Mouse (Mus musculus) erythroblast, embryonic 14.5 days (primary cell): Measurements from ENCODE around the gene Rprd1b. TPM values are rescaled to one million over a fixed set of nuclear protein-coding genes. Genes with fewer than 3 reads are reported as not detected.
"Not testable (repeated sequence)": the region's sequence is repeated elsewhere in the genome, so short reads cannot be mapped to it uniquely, and the experiment has no call there.

Source experiments
- H3K27me3 ChIP-seq: 2 replicates; pipeline ENCODE4 v1.6.1; 2012; ENCODE audit warnings: inconsistent platforms; ENCODE audit not compliant: control insufficient read depth
- H3K36me3 ChIP-seq: 2 replicates; pipeline ENCODE4 v1.6.1; 2012; ENCODE audit warnings: mild to moderate bottlenecking, inconsistent platforms; ENCODE audit not compliant: control insufficient read depth
- H3K4me1 ChIP-seq: 2 replicates; pipeline ENCODE4 v1.6.1; 2012; ENCODE audit warnings: inconsistent platforms; ENCODE audit not compliant: control insufficient read depth
- H3K4me3 ChIP-seq: replicated peaks from 2 replicates; pipeline ENCODE3; 2012; ENCODE audit warnings: moderate library complexity, mild to moderate bottlenecking, inconsistent platforms
- H3K9me3 ChIP-seq: 2 replicates; pipeline ENCODE4 v1.6.1; 2012; ENCODE audit warnings: low read length, inconsistent platforms, mixed read lengths; ENCODE audit not compliant: control insufficient read depth
- GATA1 ChIP-seq: IDR thresholded peaks from 2 replicates; pipeline ENCODE4 v1.6.1; 2012; ENCODE audit warnings: low read length, inconsistent platforms, mixed read lengths
- TAL1 ChIP-seq: IDR thresholded peaks from 3 replicates; pipeline ENCODE4 v1.6.1; 2012; ENCODE audit warnings: low read length, inconsistent platforms, mixed read lengths
- polyA plus RNA-seq: library from polyadenylated mRNA; stranded (reverse); fragments of >175 nt; gene quantifications from 2 replicates; pipeline ENCODE4 v1.2.3, GENCODE M21; 2012

The Rprd1b gene
- polyA plus RNA-seq, 1 experiment, result 2.3 TPM

DNA sequence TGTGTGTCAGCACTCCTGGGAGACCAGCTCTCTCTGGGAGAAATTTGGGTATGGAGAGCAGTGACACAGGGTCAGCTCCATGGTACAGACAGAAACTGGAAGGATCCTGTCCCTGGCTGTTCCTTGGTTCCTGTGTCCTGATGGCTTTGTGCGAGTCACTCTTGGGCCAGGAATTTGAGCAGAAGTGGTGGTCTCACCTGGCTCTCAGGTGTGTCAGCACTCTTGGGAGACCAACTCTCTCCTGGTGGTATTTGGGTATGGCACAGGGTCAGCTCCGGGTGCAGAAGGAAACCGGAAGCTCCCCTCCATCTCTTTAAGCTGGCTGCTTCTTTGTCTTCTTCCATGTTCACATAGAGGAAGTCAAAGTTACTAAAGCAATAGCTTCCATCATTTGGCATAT, 26.3 kb downstream of the Rprd1b start:
- no peaks in the 10 kb centered on the region for H3K27me3 ChIP-seq
- TF ChIP-seq GATA1 (no peak), TAL1 (no peak)
- H3K9me3 ChIP-seq, result no peaks in the 10 kb centered on the region
- H3K4me1 ChIP-seq, result no peaks in the 10 kb centered on the region; the same call in 1 of the 2 replicates
- H3K4me3 ChIP-seq, result no peak overlapping the region
- H3K36me3 ChIP-seq, result peaks cover 80% of the 10 kb centered on the region

DNA sequence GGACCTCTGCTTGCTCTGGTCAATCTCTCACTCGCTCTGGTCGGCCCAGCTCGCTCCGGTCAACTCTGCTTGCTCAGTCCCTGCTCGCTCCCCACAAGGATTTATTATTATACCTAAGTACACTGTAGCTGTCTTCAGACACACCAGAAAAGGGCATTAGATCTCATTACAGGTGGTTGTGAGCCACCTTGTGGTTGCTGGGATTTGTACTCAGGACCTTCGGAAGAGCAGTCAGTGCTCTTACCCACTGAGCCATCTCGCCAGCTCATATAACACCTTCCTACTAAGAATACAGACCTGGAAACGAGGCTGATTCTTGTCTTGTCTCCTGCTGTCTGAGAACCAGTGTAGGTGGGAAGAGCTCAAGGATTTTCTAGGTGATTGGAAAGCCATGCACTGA, 27.1 kb downstream of the Rprd1b start:
- not testable (repeated sequence) for H3K4me1 ChIP-seq, H3K9me3 ChIP-seq, H3K4me3 ChIP-seq, H3K27me3 ChIP-seq
- H3K36me3 ChIP-seq, result peaks cover 80% of the 10 kb centered on the region

DNA sequence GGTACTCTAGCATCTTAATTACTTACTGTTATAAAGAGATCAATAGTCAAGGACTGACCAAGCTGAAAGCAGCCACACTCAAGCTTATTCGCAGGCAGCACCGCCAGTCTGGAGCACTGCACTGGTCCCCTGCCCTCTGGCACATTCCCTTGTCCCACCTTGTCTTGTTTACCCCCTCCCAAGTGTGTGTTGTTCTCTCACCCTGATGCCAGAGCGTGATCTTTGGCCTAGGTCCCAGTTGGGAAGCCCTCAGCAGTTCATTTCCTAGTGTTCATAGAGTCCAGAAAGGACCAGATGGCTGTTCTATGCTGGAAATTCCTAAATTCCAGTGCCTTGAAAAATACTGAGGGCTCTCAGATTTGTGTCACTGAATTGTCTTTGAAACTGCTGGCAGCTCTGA, 28.7 kb downstream of the Rprd1b start:
- peaks cover 87% of the 10 kb centered on the region for H3K36me3 ChIP-seq

GRCm38 (mm10) chr2:158058534-158058933, 30.2 kb downstream of the Rprd1b start:
- peaks cover 92% of the 10 kb centered on the region for H3K36me3 ChIP-seq
- TF ChIP-seq GATA1 (no peak), TAL1 (no peak)

More for the DNA sequence above, 28.7 kb downstream of the Rprd1b start:
- no peaks in the 10 kb centered on the region; the same call in 1 of the 2 replicates for H3K4me1 ChIP-seq
- no peaks in the 10 kb centered on the region for H3K27me3 ChIP-seq
- no peak for TF ChIP-seq GATA1
- TF ChIP-seq TAL1, result no peak
- H3K4me3 ChIP-seq, result no peak overlapping the region
- no peaks in the 10 kb centered on the region for H3K9me3 ChIP-seq

DNA sequence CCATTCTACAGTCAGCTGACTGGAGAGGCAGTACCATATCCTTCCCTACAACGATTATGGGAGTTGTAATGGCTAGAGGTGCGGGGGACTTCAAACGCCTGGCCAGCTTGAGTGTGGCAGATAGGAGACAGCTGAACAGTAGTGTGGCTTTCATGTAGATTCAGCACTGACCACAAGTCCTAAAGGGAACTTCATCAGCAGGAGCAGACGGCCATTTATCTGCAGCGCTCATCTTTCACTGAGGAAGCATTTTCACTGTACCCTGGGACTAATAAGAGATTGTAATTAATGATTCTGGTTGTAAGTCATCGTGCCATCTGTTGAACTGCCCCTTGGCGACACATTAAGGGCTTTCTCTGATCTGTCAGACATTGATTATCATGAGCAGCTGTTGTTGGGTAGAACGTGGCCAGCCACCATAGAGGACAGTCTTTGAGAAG, 31.4 kb downstream of the Rprd1b start:
- TF ChIP-seq TAL1 (no peak), GATA1 (no peak; the same call in 1 of the 2 replicates)
- no peaks in the 10 kb centered on the region for H3K9me3 ChIP-seq
- no peaks in the 10 kb centered on the region for H3K27me3 ChIP-seq
- H3K36me3 ChIP-seq, result peaks cover 99% of the 10 kb centered on the region
- H3K4me3 ChIP-seq, result no peak overlapping the region
- no peaks in the 10 kb centered on the region; the same call in 1 of the 2 replicates for H3K4me1 ChIP-seq

More at GRCm38 (mm10) chr2:158058534-158058933, 30.2 kb downstream of the Rprd1b start:
- Histone ChIP-seq H3K27me3 (no peaks in the 10 kb centered on the region), H3K4me1 (no peaks in the 10 kb centered on the region; the same call in 1 of the 2 replicates), H3K4me3 (no peak overlapping the region), H3K9me3 (no peaks in the 10 kb centered on the region)

- no peaks in the 10 kb centered on the region for H3K9me3 ChIP-seq
- no peaks in the 10 kb centered on the region; the same call in none of the 2 replicates for H3K4me1 ChIP-seq
- no peak overlapping the region for H3K4me3 ChIP-seq
- H3K27me3 ChIP-seq, result no peaks in the 10 kb centered on the region
- TF ChIP-seq GATA1 (no peak), TAL1 (no peak)
- peaks cover 98% of the 10 kb centered on the region for H3K36me3 ChIP-seq
Measured at GRCm38 (mm10) chr2:158063036-158063435, 34.7 kb downstream of the Rprd1b start.

DNA sequence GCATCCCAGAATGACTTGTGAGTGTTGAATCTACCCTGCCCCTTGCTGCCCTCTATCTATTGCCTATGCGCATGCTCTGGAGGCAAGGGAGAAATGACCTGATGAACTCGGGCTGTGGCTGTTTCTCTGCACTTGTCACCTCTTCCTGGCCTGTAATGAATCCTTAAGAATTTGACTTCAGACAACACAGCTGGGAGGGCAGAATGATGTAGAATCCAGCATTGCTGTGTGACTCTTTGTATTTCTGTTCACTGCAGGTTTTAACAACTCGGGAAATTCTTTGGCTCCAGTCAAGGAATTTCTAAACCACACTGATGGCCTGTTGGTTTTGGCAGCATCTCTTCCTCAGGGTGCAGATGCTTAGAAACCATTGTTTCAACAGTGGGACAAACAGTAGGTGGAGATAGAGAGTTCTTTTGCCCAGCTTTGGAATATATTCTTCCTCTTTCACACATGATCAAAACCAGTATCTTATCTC, 36.3 kb downstream of the Rprd1b start:
- peaks cover 95% of the 10 kb centered on the region for H3K36me3 ChIP-seq

GRCm38 (mm10) chr2:158065064-158065463, 36.8 kb downstream of the Rprd1b start:
- H3K36me3 ChIP-seq, result peaks cover 95% of the 10 kb centered on the region
- no peaks in the 10 kb centered on the region for H3K27me3 ChIP-seq
- no peak overlapping the region for H3K4me3 ChIP-seq
- H3K4me1 ChIP-seq, result no peaks in the 10 kb centered on the region; the same call in 1 of the 2 replicates
- no peak for TF ChIP-seq TAL1
- no peak for TF ChIP-seq GATA1
- H3K9me3 ChIP-seq, result no peaks in the 10 kb centered on the region

More for the DNA sequence above, 36.3 kb downstream of the Rprd1b start:
- Histone ChIP-seq H3K4me3 (no peak overlapping the region), H3K4me1 (no peaks in the 10 kb centered on the region; the same call in 1 of the 2 replicates), H3K27me3 (no peaks in the 10 kb centered on the region), H3K9me3 (no peaks in the 10 kb centered on the region)
- TF ChIP-seq GATA1 (no peak), TAL1 (no peak)

GRCm38 (mm10) chr2:158066456-158066855, 38.2 kb downstream of the Rprd1b start:
- Histone ChIP-seq H3K36me3 (peaks cover 95% of the 10 kb centered on the region), H3K4me3 (no peak overlapping the region), H3K27me3 (no peaks in the 10 kb centered on the region), H3K4me1 (no peaks in the 10 kb centered on the region; the same call in 1 of the 2 replicates), H3K9me3 (no peaks in the 10 kb centered on the region)
- TF ChIP-seq TAL1, result no peak
- TF ChIP-seq GATA1, result no peak

GRCm38 (mm10) chr2:158067260-158067824, 39.0 kb downstream of the Rprd1b start:
- Histone ChIP-seq H3K9me3 (no peaks in the 10 kb centered on the region), H3K36me3 (peaks cover 95% of the 10 kb centered on the region), H3K27me3 (no peaks in the 10 kb centered on the region), H3K4me1 (no peaks in the 10 kb centered on the region; the same call in 1 of the 2 replicates), H3K4me3 (no peak overlapping the region)
- TF ChIP-seq GATA1 (no peak), TAL1 (no peak)
